Mouse (Mus musculus) lung, adult 18-20 months (tissue): ENCODE measurements at regions not wholly inside any gene's neighbourhood (a gene's known extent, or its start where the extent isn't known, plus 50 kb on each side); places are given as distances from the start of the nearest gene placed in this dataset.

Source experiments
- DNase-seq, 2 experiments: peaks; one replicate each; pipeline ENCODE4 v3.0.0; 2022; ENCODE audit warnings: mixed read lengths in 2 of 2

DNA sequence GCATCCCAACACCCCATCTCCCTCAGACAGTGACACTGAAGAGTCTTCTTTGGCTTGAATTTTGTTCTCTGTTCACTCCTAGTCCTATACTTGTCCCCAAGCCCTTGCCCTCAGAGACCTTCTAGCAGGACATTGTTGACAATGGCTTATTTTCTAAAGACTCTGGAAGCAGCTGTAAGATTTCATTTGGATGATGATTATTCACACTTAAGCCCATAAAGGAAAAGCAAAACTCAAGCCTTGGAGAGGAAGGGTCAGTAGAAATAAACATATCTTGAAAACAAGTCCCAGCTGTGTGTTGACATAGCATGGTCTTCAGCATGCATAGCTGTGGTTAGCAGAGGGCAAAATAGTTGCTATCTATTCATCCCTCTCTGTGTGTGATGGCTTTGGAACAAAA lies 59.9 kb upstream of the Cdh11 start:
- DNase-seq: no peak

DNA sequence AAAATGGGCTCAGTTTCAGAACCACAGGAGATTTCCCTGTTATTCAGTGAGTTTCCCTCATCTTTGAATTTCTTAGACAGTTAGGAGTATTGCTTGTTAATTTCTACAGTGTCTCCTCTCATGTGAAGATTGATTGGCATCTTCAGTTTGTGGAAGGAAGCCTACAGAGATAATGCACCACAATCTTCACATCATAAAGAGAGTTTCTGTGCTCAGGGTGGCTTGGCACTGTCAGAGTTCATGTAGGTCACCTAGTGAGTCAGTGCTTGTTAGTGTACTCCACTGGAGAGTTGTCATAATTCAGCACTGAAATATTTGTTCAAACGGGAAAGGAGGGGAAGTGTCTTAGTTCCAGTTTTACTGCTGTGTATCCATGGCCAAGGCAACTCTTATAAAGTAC lies 74.6 kb upstream of the Cdh11 start:
- no peak for DNase-seq

DNA sequence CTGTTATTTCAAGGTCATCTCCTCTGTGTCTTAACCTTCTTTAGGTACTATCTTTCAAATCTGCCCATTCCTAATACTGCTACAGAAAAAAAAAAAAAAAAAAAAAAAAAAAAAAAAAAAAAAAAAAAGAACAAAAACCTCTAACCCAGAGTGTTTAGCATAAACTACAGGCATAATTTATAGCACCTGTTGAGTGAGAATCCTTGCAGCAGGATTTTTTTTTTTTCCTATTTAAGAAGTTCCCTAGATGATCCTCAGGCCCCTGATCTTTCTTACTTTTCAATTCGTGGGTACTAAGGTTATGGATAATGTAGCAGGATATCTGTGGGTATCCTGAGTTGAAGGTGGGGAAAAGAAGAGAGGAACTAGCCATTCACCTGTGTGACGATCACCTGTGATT lies 114.1 kb upstream of the Cdh11 start:
- DNase-seq: no peak

DNA sequence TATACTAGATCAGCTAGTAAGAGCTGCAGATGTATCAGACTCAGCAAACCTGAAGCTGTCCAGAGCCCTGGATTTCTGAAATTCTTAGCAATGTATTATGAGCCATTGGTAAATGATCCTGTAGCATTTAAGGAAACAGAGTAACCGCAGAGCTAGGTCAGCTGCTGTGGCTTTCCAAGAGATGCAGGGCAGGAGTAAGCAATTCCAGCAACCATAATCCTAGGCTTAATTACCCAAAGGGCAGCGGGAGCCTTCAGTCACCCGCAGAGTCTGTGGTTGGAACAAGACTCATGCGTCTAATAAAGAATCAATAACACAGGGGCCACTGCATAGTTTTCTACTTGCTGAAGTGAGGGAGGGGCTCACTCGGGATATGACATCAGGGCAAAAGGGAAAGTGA lies 115.2 kb upstream of the Cdh11 start:
- no peak for DNase-seq

DNA sequence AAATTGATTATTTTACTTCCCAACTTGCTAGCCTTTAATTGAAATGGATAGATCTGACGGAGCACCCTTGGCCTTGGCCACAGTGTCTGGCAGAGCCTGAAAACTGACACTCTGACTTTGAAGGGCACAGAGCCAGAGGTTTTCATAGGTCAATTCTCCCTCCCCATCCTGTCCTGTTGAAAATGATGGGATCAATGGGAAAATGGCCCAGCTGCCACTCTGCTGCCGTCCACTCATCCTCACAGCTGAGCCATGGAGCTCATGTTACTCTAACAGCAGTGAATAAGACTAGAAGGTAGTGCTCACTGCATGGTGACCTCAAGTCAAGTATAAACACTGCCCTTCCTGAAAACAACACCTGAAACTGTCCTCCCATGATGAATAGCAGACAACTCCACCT lies 122.0 kb upstream of the Cdh11 start:
- DNase-seq: no peak

DNA sequence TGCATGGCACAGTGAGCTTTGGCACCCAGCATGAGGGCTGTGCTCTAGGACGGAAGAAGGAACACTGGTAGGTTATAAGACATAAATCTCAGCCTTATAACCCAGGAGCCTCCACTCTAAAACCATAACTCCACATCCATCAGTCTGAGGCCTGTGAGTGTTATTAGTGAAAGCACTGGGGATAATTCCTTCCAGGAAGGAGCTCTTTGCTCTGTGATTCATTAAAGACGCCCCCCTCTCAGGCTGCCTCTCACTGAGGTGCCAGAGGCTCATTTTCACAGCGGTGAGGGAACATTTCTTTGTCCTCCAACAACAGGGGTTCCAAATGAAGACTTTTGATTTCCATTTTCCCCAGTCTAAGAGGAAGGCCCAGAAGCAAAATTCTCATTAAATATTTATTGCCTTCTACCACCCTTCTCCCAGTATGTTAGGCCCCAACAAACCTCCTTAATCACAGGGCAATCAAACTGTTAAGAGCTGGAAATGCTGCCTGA lies 145.9 kb upstream of the Cdh11 start:
- DNase-seq: no peak

DNA sequence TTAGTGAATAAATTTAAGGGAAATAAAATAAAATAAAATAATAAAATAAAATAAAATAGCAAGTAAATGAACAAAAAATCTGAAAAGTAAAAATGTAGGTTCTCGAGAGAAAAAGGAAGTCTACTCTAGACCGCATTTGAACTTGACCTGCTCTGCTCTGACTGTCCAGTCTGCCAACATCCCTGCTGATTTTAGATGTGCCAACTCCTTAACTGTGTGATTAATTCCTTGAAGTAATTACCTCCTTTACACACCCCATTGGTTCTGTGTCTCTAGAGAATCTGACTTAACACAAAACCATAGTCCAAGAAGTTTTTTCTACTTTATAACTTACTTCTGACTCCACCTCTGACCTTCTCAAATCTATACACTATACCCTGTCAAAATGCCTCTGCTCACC lies 153.3 kb upstream of the Cdh11 start:
- no peak for DNase-seq

DNA sequence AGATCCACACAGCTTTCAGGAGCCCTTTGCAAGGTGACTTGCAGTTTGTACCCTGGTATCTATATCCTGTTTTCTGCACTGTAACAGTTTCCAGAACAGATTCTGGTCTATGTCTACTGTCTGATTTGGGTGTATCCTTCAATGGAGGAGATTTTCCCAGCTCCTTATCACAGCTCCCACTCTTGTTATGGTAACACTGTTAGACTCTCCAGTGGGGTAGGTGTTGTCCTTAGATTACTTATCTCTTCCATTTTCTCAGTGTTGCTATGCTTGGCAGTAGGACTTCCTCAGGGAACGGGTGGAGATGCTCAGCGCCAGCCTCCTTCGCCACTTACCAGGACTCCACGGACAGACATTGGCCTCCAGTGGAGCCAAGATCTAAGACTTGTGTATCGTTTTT lies 160.1 kb upstream of the Cdh11 start:
- DNase-seq: no peak

DNA sequence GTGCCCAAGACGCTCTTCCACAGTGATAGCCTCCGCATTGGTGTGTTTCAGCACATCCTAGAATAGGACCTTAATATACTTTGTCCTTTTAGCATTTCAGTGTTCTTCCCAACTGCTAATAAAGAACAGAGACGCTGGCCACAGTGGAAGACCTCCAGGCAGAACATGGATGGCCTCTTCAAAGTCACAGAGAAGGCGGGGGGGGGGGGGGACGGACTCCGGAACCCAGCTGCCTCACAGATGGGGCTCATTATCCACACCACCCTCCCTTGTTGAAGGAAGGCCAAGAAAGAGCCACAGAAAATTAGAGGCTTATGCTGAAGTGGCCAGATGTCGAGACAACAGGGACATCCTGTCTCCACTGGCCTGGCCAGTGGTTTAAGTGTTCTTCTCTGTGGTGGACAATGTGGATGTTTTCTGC lies 192.7 kb upstream of the Cdh11 start:
- DNase-seq: peak; percentile 17 to 48

DNA sequence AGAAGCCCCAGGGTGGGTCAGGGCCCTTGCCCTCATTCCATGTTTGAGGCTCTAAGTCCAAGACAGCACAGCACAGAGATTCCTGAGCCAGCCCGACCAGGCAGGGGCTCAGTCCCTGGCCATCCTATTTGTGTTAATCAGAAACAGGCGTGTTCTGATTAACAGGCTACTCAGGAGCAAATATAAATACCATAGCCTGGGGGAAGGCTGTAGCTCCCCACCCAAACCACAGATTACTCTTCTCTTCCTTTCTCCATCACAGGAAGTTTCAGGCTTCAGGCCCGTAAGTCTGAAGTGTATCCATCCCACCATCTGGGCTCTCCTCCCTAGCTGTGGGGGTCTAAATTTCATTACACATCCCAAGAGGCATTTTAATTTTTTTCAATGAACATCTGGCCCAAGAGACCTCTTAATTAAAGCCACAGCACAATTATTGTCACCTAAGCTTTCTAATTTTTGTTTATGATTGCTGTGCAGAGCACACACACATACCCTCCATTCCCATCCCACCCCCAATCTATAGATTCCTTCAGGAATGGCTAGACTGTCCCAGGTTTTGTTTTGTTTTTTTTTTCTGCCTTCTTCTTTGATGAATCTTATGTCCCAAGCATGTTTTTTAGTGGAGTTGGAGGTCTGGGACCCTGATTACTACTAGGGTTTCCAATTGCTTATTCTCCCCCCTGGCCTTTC lies 197.9 kb upstream of the Cdh11 start:
- no peak for DNase-seq

DNA sequence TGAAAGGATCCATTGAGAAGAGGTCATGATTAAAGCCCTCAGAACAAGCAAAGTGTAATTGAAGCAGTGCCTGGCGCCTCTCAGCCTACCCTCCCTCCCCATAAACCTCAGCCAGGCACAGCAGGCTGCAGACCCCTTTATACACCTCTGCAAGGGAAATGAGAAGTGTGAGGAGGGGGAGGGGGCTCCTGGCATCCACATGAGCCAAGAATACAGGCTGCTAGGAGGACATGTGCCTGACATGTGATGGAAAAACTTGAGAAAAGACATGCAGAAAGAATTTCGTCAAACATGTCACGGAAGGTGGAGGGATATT lies 198.4 kb upstream of the Cdh11 start:
- no peak for DNase-seq

DNA sequence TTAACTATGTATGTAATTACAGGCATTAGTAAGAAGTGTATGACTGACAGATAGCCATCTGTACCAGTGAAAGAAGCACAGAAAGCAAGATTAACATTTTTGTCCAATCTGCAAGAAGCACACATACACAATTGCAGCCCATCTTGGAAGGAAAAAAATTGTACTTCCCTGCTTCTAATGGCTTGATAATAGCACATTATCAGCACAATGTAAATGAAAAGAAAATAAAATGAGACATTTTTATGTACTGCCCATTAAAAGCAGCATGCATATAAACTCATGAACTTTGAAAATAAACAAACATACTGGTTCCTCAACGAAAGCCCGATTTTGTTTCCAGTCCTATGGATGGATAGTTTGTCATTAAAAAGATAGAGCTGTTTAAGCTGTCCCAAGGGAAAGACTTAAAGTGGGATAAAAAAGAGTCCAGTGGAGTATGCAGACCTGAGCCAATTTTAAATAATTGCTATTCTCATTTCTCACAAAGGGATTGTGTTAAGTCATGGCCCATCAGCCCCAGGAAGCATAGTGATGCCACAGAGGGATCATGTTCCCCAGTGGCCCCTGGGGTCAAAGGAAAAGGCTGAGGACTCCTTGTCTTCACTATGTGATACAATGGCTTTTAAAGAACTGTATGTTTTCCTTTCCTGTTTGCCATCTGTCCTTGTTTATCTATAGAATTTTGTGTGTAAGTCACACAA lies 222.0 kb upstream of the Cdh11 start:
- DNase-seq: no peak

DNA sequence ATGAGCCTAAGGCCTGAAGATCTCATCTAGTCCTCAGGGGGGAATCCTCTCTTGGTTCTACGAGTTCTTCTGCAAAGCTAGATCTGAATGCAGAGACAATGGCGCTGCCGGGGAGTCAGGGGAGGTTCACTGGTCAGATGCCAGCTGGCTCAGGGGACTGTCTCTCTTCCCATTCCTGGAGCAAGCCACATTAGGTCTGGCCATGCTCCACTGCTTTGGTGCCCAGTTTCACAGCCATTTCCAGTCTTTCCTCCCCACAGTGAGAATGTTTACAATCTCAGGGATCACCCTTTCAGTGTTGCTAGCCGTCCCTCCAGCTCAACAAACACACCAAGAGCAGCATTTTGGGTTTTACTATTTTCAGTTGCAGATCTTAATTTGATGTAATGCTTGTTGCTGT lies 233.7 kb upstream of the Cdh11 start:
- DNase-seq: peak; percentile 4 to 10

DNA sequence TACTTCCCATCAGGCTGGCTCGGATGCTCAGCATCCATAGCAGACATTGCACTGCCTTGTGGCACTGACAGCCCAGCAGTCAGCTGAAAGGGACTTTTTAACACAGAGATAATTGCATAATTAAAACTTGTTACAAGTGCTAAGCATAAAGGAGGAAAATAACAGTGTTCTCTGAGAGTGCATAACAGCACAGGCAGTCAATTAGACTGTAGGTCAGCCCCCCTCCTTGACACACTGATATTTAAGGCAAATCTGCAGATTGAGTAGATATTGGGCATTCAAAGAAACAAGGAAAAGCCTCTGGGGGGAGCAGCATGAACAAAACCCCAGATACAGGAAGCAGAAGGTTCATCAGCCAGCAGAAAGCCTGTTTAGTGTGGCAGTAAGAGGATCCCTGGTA lies 237.8 kb upstream of the Cdh11 start:
- no peak for DNase-seq

DNA sequence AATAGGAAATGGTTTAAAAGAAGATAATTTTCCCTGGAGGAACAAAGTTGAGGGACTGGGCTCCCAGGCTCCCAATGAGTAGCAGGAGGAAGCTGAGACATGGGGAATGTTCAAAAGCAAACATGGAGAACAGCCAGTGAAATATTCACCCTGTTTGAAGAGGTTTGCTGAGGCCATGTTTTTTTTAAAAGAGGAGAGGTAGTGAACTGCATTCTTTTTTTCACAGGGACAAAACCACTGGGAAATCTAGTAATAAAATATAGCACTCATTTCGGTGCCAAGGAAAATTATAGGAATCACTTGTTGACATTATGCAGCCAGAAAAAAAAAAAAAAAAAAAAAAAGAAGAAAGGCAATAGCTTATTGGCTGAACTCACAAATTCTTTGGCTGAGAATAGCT lies 246.3 kb upstream of the Cdh11 start:
- DNase-seq: no peak

DNA sequence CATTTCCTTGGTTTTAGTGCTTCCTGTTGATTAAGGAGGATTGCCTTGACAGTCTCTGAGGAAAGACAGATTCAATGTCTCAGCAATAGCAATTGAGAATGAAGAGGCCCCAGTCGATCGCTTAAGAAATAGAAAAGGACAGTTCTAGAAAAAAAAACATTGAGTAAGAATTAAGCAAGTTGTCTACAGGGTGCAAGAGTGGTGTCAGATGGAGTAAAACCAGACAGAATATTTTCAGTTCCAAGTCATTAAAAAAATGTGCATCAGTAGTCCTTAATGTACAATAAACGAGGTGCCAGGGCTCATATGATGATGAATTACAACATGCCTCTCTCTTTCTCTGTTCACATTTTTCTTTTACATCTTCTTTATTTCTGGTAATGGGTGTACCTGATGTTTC lies 248.5 kb upstream of the Cdh11 start:
- DNase-seq: no peak

DNA sequence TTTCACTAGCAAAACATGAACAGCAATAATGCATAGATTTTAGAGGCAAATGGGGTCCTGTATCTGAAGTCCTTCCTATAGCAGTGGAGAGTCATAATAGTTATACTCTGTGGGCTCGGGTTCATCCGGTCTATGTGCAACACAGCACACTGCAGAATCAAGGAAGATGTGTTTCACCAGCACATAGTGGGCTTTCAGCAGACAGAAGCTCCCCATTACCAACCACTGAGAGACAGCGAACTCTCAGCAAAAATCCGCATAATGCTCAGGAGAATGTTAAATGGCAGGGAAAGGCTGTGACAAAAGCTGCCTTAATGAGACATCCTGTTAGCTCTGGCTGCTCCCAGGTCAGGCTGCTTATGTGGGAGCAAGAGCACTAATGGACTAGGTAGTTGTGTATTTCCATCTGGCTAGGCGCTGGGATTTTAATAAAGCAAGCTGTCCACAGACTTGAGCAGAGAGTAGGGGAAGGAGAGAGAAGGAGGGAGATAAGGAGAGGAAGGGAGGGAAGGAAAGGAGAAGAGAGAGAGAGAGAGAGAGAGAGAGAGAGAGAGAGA lies 286.7 kb upstream of the Cdh11 start:
- no peak for DNase-seq

DNA sequence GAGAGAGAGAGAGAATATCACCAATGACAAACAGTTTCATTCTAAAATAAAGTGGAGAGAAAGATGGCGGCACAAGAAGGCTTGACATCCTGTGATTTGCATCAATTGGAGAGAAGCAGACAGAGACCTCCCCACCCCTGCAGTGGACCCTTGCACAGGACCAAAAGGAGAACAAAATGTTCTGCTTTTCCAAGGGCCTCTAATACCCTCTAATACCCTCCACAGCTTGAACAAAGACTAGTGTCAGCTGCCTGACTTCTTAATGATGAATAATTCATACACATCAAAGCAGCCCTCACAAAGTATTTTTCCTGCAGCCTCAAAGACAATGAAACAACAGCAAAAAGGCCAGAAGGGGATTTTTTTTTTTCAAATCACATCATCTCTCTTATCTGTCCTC lies 287.2 kb upstream of the Cdh11 start:
- DNase-seq: no peak

DNA sequence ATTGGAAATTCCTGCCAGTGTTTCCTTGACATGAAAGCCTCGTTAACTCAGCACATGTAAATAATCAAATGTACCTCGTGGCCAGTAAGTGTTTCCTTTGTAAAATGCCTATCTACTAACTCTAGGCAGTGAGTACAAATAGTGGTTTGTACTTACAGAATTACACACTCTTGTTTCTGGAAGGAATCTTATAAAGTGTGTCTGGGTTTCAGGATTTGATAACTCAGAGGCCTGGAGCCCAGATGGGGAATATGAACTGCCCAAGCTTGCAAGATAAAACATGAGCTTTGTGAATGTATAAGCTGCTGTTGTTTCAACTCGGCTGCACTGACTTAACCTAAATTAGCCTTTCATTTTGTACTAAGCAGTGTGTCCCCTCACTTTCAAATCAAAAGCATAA lies 293.1 kb upstream of the Cdh11 start:
- DNase-seq: no peak

DNA sequence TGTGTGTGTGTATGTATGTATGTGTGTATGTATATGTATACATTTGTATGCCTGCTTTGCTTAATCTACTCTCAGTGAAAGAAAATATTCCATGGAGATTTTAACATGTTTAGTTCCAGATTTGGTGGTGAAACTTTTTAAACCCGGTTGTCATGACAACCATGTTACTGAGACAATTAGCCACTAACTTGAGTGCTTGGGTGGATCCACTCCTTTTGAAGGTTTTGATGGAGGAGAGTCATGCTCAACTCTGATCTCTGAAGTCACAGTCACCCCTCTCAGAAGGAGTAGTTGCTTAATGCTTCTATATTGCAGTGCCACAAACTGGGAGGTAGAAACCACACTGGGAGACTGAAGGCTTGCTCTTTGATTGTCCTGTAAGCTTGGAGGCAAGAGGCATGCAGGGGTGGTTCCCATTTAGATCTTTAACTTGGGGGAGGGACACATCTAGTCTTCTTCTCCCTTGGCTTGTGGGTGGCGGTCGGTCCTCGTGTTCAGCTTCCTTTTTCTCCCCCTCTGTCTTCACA lies 301.6 kb upstream of the Cdh11 start:
- no peak for DNase-seq

DNA sequence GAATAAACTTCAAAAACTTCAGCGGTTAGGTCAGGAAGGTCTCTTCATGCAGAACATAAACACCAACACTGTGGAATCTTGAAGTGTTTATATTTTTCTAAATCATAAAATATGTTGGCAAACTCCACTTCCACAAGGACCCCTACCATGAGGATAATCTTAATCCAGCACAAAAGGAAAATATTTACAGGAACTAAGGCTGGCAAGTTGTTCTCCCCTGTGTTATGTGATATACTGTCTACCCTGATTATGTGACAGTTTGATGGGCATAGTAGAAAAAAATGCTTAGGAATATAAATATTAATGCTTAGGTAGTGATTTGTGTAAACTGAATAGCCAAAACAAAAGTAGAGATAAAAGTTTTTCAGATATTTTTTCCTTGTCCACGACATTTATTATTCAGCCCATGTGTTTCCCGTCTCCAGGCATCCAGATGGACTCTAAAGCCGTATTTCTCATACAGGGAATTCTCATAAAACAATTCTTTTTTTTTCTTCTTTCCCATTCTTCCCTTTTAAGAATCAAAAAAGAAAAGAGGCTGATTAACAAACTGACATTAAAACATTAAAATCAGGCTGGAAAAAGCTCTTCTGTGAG lies 311.2 kb upstream of the Cdh11 start:
- DNase-seq: no peak

DNA sequence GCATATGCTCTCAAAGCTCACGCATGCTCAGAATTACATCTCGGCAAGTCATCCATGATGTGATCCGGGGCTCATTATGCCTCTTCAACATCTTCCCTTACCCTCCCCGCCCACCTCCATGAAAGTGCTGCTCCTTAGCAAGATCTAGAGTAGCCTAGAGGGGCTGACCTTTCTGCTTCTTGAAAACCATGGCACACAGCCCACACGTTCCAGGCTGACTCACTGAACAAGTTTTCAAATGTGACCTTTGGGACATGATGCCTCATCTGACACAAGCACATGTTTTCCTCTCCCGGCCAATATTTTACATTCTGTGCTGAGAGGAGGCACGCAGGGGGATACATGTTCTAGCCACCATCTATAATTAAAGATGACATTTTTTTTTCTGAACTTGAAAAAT lies 340.1 kb upstream of the Cdh11 start:
- DNase-seq: no peak

DNA sequence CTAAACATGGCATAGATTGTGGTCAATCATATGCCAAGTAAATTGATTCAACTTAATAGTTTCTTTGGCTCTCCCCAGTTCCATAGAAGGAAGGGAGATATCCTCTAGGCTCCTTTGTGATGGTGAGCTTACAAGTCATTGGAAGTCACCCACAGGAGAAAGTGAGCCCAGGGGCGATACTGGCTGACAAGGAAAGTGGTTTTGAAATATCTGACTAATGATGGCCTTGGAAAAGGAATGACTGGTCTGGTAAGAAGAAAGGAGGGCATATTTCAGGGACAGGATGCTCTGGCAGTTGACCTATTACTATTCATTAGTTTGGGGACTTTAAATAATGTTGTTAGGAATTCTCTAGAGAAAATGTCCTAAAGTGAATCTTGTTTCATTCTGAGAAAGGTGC lies 352.7 kb upstream of the Cdh11 start:
- DNase-seq: no peak

DNA sequence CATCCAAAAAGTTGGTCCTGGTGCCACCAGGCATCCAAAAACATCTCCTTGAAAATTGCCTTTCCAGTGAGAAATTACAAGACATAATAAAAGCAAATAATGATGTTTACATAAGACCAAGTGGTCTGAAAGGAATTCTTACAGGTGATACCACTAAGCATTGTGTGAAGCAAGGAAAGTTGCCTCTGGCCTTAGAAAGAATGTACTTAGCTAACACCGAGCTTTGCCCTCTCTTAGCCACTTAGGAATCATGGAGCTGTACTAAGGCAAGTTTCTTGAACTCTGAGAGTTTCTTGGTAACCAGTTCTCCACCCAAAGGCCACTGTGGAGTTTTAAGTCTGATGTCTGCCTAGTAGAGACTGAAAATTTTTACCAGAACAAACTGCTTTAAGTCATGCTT lies 359.4 kb upstream of the Cdh11 start:
- DNase-seq: no peak
